Mouse (Mus musculus) heart, embryonic 14.5 days (tissue): ENCODE results near the gene Zbtb3. TPM values are rescaled to one million over a fixed set of nuclear protein-coding genes. Genes with fewer than 3 reads are reported as not detected.

Source experiments
- ATAC-seq: fragments of 200-750 bp; cut with Nextera tagmentation; 2 replicates; pipeline ENCODE4 v1.8.0; 2017; ENCODE audit warnings: low read depth, moderate TSS enrichment; ENCODE audit not compliant: insufficient number of reproducible peaks, insufficient read depth, low FRiP score
- H3K27ac ChIP-seq, 2 experiments: fragments of 200-500 bp in 1 of 2; fragments of 300-500 bp in 1 of 2; sonication (generic) in 1 of 2; replicated peaks in 1 of 2; 2 replicates each; pipeline ENCODE4 v1.5.1; 2012 to 2014; ENCODE audit warnings: low read depth in 2 of 2, low read length in 2 of 2, control low read depth in 1 of 2, mild to moderate bottlenecking in 1 of 2, mixed read lengths in 1 of 2; ENCODE audit not compliant: control insufficient read depth in 1 of 2, insufficient read depth in 1 of 2
- H3K27me3 ChIP-seq: fragments of 300-500 bp; sonication (generic); 2 replicates; pipeline ENCODE4 v1.6.1; 2014; ENCODE audit warnings: mild to moderate bottlenecking, low read length, control low read depth; ENCODE audit not compliant: control insufficient read depth, insufficient read depth
- H3K36me3 ChIP-seq: fragments of 300-500 bp; sonication (generic); 2 replicates; pipeline ENCODE4 v1.6.1; 2014; ENCODE audit warnings: mild to moderate bottlenecking, control low read depth, low read length, mixed read lengths; ENCODE audit not compliant: control insufficient read depth, insufficient read depth
- H3K4me1 ChIP-seq, 2 experiments: fragments of 200-500 bp in 1 of 2; fragments of 300-500 bp in 1 of 2; sonication (generic) in 1 of 2; 2 replicates each; pipeline ENCODE4 v1.6.1; 2012 to 2014; ENCODE audit warnings: low read length in 2 of 2, control low read depth in 1 of 2, mixed read lengths in 1 of 2; ENCODE audit not compliant: control insufficient read depth in 2 of 2, insufficient read depth in 2 of 2
- H3K4me2 ChIP-seq: fragments of 300-500 bp; sonication (generic); 2 replicates; pipeline ENCODE4 v1.6.1; 2014; ENCODE audit warnings: mild to moderate bottlenecking, low read length
- H3K4me3 ChIP-seq, 2 experiments: fragments of 200-500 bp in 1 of 2; fragments of 300-500 bp in 1 of 2; sonication (generic) in 1 of 2; 2 replicates each; pipeline ENCODE4 v1.5.1; 2012 to 2014; ENCODE audit warnings: low read length in 2 of 2, mild to moderate bottlenecking in 2 of 2, control low read depth in 1 of 2, low read depth in 1 of 2, moderate library complexity in 1 of 2; ENCODE audit not compliant: control insufficient read depth in 1 of 2, insufficient read depth in 1 of 2
- H3K9ac ChIP-seq: fragments of 300-500 bp; sonication (generic); 2 replicates; pipeline ENCODE4 v1.6.1; 2014; ENCODE audit warnings: mild to moderate bottlenecking, low read length
- H3K9me3 ChIP-seq: fragments of 300-500 bp; sonication (generic); 2 replicates; pipeline ENCODE4 v1.6.1; 2016; ENCODE audit warnings: low read length, control low read depth; ENCODE audit not compliant: control insufficient read depth
- WGBS: fragments of 180-500 bp; shearing (Covaris S2); extraction: QIAGEN DNeasy Blood & Tissue Kit; methylation state at CpG from one replicate; pipeline ENCODE4 v1.1.7; 2014; 5-methylcytosine and 5-hydroxymethylcytosine counted together
- polyA plus RNA-seq: library from polyadenylated mRNA; unstranded; fragments of >200 nt; fragmentation: Nextera tagmentation; extraction: Ambion mirVana; gene quantifications from 2 replicates; pipeline ENCODE4 v1.2.1, GENCODE M21; 2014

Zbtb3 gene
- polyA plus RNA-seq, 1 experiment from 2014 or later, result 3.0 TPM

- peak; percentile 61 for ATAC-seq
- Histone ChIP-seq H3K9ac (peak within 1 kb of the TSS; percentile 79), H3K4me1 (peaks cover 20 to 30% of the 10 kb centered on the region in 2 experiments), H3K27me3 (no peaks in the 10 kb centered on the region), H3K9me3 (no peaks in the 10 kb centered on the region), H3K36me3 (peaks cover 44% of the 10 kb centered on the region), H3K27ac (peak within 1 kb of the TSS; percentile 92 to 93), H3K4me2 (peak within 1 kb of the TSS; percentile 82), H3K4me3 (peak within 1 kb of the TSS; percentile 50 to 63)
- WGBS, result 1% methylated on average over 38 of the region's 38 CpGs
Measured at GRCm38 (mm10) chr19:8837251-8837791, 35.0 kb downstream of the Zbtb3 start, which contains the start of gene Bscl2. Gene Bscl2 (plus strand): TSS chr19:8837467.

GRCm38 (mm10) chr19:8838041-8838730 lies 35.8 kb downstream of the Zbtb3 start:
- peak overlapping the region; percentile 50 to 63 for H3K4me3 ChIP-seq
- ATAC-seq, result no peak
- no peaks in the 10 kb centered on the region for H3K27me3 ChIP-seq
- H3K9ac ChIP-seq, result peak overlapping the region; percentile 79
- H3K4me2 ChIP-seq, result peak overlapping the region; percentile 82
- H3K9me3 ChIP-seq, result no peaks in the 10 kb centered on the region
- WGBS, result 18% methylated on average over 15 of the region's 15 CpGs
- peaks cover 20 to 30% of the 10 kb centered on the region in 2 experiments for H3K4me1 ChIP-seq
- peak overlapping the region; percentile 92 to 93 for H3K27ac ChIP-seq
- peaks cover 44% of the 10 kb centered on the region for H3K36me3 ChIP-seq

GRCm38 (mm10) chr19:8839103-8839907 lies 37.0 kb downstream of the Zbtb3 start, which contains the start of gene Gng3:
Gene Gng3 (minus strand): TSS chr19:8839194.
- WGBS, result 62% methylated on average over 11 of the region's 11 CpGs
- Histone ChIP-seq H3K9me3 (no peaks in the 10 kb centered on the region), H3K27me3 (no peaks in the 10 kb centered on the region), H3K9ac (peak within 1 kb of the TSS; percentile 79), H3K4me3 (peak within 1 kb of the TSS; percentile 50 to 63), H3K4me1 (peaks cover 20 to 30% of the 10 kb centered on the region in 2 experiments), H3K27ac (peak within 1 kb of the TSS; percentile 92 to 93), H3K4me2 (peak within 1 kb of the TSS; percentile 83), H3K36me3 (peaks cover 37% of the 10 kb centered on the region)
- ATAC-seq, result no peak

GRCm38 (mm10) chr19:8839908-8840791 lies 37.8 kb downstream of the Zbtb3 start:
- Histone ChIP-seq H3K4me2 (peak overlapping the region; percentile 83), H3K27ac (no peak overlapping the region), H3K4me1 (peaks cover 20 to 30% of the 10 kb centered on the region in 2 experiments), H3K27me3 (no peaks in the 10 kb centered on the region), H3K36me3 (peaks cover 31% of the 10 kb centered on the region), H3K9ac (peak overlapping the region; percentile 77), H3K4me3 (peak overlapping the region; percentile 51 to 53), H3K9me3 (no peaks in the 10 kb centered on the region)
- ATAC-seq, result peak; percentile 42; the same call in 1 of the 2 replicates
- 25% methylated on average over 29 of the region's 29 CpGs for WGBS

- Histone ChIP-seq H3K27me3 (no peaks in the 10 kb centered on the region), H3K4me2 (peak overlapping the region; percentile 83), H3K4me3 (peak overlapping the region; percentile 51 to 53; a peak in 3 of 4 replicates), H3K36me3 (peaks cover 31% of the 10 kb centered on the region), H3K27ac (no peak overlapping the region), H3K4me1 (peaks cover 20 to 30% of the 10 kb centered on the region in 2 experiments), H3K9me3 (no peaks in the 10 kb centered on the region), H3K9ac (peak overlapping the region; percentile 77)
- 88% methylated on average over 7 of the region's 7 CpGs for WGBS
- no peak for ATAC-seq
Measured at GRCm38 (mm10) chr19:8841012-8841411, 38.7 kb downstream of the Zbtb3 start.

- Histone ChIP-seq H3K4me1 (peaks cover 20 to 27% of the 10 kb centered on the region in 2 experiments), H3K4me2 (no peak overlapping the region), H3K9ac (no peak overlapping the region; the same call in 1 of the 2 replicates), H3K36me3 (peaks cover 48% of the 10 kb centered on the region), H3K27me3 (no peaks in the 10 kb centered on the region), H3K9me3 (no peaks in the 10 kb centered on the region), H3K4me3 (no peak overlapping the region), H3K27ac (no peak overlapping the region)
- 89% methylated on average over 6 of the region's 6 CpGs for WGBS
- ATAC-seq, result no peak
Measured at GRCm38 (mm10) chr19:8842961-8843360, 40.6 kb downstream of the Zbtb3 start.
